Mouse (Mus musculus): ENCODE data around the gene Sh2d6. TPM values are rescaled to one million over a fixed set of nuclear protein-coding genes. Genes with fewer than 3 reads are reported as not detected.
"Not testable (repeated sequence)": the region's sequence is repeated elsewhere in the genome, so short reads cannot be mapped to it uniquely, and the experiment has no call there.

Sh2d6 gene
- polyA plus RNA-seq, 1 experiment: not detected

DNA sequence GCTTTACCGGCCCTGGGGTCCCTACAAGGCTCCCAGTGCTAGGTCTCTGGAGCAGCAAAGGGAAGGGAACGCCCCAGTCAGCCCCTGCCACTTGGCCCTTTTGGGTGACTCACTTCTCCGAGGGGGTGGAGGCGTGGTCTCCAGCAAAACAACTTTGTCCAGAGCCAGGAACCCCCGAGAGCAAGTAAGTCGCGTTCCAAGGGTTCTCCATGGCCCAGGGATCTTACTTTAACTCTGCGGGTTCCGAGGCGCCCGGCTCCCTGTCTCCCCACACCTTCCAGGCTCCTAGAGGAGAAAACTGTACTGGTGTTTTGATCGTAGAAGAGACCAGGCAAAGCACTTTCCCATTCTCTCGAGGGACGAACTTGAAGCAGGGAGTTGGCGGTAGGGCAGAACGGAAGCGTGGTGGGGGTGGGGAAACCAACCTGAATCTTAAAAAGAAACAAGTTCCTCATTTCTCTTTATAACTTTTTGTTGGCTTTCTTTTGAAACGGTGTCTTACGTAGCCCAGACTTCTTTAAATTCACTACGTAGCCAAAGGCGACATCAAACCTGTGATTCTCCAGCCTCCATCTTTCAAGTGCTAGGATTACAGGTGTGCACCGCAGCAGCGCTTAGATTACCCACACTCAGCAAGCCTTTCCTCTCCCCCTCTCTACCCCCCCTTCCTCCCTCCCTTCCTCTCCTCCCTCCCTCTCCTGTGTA, 22.9 kb upstream of the Sh2d6 start, which contains the start of gene Capg:
TSS of gene Capg (plus strand) at position 109 of the 705 bp plus-strand sequence.
- peaks cover 8% of the 10 kb centered on the region for H3K9me3 ChIP-seq (ENCODE audit: control insufficient read depth, low read length)
- H3K4me1 ChIP-seq (ENCODE audit: control insufficient read depth): peaks cover 23% of the 10 kb centered on the region
- peak within 1 kb of the TSS; percentile 48 for H3K4me3 ChIP-seq (replicated peaks)
- no peak for TF ChIP-seq TAL1 (IDR thresholded peaks at IDR 0.05; ENCODE audit: low read length)
- no peak for TF ChIP-seq GATA1 (IDR thresholded peaks at IDR 0.05; ENCODE audit: low read length)
- no peaks in the 10 kb centered on the region for H3K27me3 ChIP-seq (ENCODE audit: control insufficient read depth)
- no peaks in the 10 kb centered on the region for H3K36me3 ChIP-seq (ENCODE audit: control insufficient read depth)

DNA sequence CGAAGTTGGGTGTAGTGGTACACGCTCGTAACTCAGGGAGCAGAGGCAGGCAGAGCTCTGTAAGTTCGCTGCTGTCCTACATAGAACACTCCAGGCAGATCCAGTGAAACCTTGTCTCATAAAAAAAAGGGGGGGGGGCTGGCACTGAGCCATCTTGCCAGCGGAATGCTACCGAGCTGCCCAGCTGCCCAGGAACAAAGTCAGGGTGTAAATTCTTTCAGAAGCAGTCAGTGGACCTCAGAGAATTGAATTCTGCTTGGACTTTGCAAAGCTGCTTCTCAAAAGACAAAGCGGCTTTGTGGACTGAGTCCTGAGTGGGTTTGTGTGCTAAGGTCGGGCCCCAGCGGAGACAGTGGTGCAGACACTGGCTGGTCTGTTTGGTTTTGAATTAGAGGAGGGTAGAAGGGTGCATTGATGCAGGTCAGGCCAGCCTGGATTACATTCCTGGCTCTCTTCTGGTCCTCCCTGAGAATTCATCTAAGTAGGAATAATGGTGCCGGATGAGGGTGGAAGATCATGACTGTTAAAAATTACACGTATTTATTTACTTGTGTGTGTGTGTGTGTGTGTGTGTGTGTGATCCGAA, 21.9 kb upstream of the Sh2d6 start:
- Histone ChIP-seq H3K4me3 (replicated peaks) (no peak overlapping the region), H3K4me1 (ENCODE audit: control insufficient read depth) (peaks cover 21% of the 10 kb centered on the region), H3K27me3 (ENCODE audit: control insufficient read depth) (no peaks in the 10 kb centered on the region), H3K36me3 (ENCODE audit: control insufficient read depth) (no peaks in the 10 kb centered on the region), H3K9me3 (ENCODE audit: control insufficient read depth, low read length) (peaks cover 8% of the 10 kb centered on the region)
- no peak for TF ChIP-seq GATA1 (IDR thresholded peaks at IDR 0.05; ENCODE audit: low read length)
- no peak for TF ChIP-seq TAL1 (IDR thresholded peaks at IDR 0.05; ENCODE audit: low read length)

DNA sequence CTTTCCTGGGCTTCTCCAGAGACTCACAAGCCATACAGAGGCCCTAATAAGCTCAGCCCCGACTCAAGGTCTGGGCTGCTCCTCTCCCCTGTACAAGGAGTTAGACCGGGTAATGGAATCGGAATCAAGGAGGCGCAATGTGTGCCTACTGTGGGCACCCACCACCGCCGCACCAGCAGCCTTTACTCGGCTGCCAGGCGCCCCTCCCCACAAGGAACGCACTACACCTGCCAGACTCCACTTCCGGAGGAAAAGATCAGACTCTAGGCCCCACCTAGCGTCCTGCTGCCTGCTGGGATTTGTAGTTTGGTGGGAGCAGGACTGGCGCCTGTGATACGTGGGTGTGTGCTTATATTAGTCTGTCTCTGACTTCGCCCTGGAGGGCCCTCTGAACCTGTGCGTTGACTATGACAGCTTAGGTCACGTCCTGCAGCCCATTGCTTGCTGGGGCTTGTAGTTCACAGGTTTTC, 17.1 kb upstream of the Sh2d6 start:
- no peak for TF ChIP-seq TAL1 (IDR thresholded peaks at IDR 0.05; ENCODE audit: low read length)
- TF ChIP-seq GATA1 (IDR thresholded peaks at IDR 0.05; ENCODE audit: low read length): no peak
- Histone ChIP-seq H3K9me3 (ENCODE audit: control insufficient read depth, low read length) (peaks cover 4% of the 10 kb centered on the region; the same call in 1 of the 2 replicates), H3K4me3 (replicated peaks) (peak overlapping the region; percentile 71), H3K4me1 (ENCODE audit: control insufficient read depth) (peaks cover 28% of the 10 kb centered on the region), H3K36me3 (ENCODE audit: control insufficient read depth) (no peaks in the 10 kb centered on the region), H3K27me3 (ENCODE audit: control insufficient read depth) (no peaks in the 10 kb centered on the region)

DNA sequence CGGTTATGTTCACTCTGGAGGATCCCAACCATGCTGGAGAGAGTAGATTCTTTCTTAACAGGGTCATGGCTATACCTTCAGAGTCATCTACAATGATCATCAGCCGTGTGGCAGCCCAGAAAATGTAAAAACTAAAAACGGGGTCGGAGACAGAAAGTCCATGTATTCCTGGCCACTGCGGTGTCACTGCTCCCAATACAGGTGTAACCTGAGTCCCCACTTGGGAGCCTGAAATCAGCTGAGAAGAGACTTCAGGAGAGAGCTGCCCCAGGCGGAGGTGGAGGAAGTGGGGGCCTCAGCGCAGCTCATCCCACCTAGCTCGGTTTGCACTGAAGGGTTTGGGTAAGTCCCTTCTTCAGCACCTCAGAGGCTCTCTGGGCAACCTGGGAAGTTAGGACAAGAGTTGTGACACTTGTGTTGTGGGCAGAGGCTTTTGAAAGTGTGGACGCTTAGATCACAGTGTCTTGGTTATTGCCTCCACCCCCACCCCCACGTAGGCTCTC, 16.5 kb upstream of the Sh2d6 start:
- H3K36me3 ChIP-seq (ENCODE audit: control insufficient read depth): no peaks in the 10 kb centered on the region
- no peaks in the 10 kb centered on the region for H3K27me3 ChIP-seq (ENCODE audit: control insufficient read depth)
- peak overlapping the region; percentile 71 for H3K4me3 ChIP-seq (replicated peaks)
- peaks cover 4% of the 10 kb centered on the region; the same call in 1 of the 2 replicates for H3K9me3 ChIP-seq (ENCODE audit: control insufficient read depth, low read length)
- TF ChIP-seq GATA1 (IDR thresholded peaks at IDR 0.05; ENCODE audit: low read length): no peak
- no peak for TF ChIP-seq TAL1 (IDR thresholded peaks at IDR 0.05; ENCODE audit: low read length)
- H3K4me1 ChIP-seq (ENCODE audit: control insufficient read depth): peaks cover 28% of the 10 kb centered on the region

DNA sequence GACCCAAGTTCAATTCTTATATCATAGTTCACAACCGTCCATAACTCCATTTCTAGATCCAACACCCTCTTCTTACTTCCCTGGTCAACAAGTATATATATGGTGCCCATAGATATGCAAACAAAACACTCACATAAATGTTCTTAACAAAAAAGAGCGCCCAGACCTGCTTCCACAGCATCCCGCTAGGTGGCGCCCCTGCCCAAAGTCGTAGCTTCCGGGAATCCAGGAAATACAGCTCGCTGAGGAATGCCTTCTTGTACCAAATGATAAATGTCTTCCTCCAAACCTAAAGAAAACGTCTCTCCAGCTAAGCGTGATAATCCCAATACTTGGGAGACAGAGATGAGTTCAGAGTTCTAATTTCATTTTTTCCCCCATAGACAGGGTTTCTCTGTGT, 13.7 kb upstream of the Sh2d6 start:
- Histone ChIP-seq H3K4me3 (replicated peaks) (peak overlapping the region; percentile 29), H3K36me3 (ENCODE audit: control insufficient read depth) (no peaks in the 10 kb centered on the region), H3K27me3 (ENCODE audit: control insufficient read depth) (no peaks in the 10 kb centered on the region), H3K4me1 (ENCODE audit: control insufficient read depth) (peaks cover 28% of the 10 kb centered on the region), H3K9me3 (ENCODE audit: control insufficient read depth, low read length) (no peaks in the 10 kb centered on the region)
- TF ChIP-seq GATA1 (IDR thresholded peaks at IDR 0.05; ENCODE audit: low read length) (no peak), TAL1 (IDR thresholded peaks at IDR 0.05; ENCODE audit: low read length) (no peak)

DNA sequence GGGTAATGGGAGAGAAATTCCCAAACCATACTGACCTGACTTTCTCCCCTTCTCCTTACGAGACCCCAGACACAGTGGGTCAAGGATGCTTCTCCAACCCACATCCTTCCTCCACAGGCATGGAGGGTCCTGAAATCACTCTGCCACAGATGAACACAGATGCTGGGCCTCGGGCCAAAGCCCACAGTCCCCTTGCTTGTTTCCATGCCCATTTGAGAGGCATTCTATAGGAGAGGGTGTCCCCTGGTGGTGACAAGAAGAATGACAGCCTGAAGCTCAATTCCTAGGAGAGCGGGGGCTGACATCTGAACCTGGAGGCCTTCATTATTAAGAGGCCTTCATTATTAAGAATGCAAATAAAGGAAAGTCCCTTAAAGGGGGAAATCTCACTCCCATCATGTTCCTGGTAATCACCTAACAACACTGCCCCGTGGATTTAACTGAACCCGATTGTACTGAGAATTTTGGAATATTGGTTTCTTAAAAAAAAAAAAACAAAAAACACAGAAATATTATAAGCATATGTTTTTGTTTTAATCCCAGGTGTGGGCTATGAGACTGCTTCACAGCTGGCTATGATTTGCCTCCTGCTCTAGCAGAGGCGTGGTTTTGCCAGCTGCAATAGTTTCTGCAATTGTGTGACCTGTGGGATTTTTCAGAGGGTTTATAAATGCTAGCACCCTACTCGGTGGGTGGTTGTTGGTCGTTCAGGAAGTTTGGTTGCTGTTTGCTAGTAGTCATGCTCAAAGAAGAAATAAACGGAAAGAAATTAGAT, 12.7 kb upstream of the Sh2d6 start:
- peaks cover 3% of the 10 kb centered on the region; the same call in 1 of the 2 replicates for H3K9me3 ChIP-seq (ENCODE audit: control insufficient read depth, low read length)
- TF ChIP-seq TAL1 (IDR thresholded peaks at IDR 0.05; ENCODE audit: low read length) (no peak), GATA1 (IDR thresholded peaks at IDR 0.05; ENCODE audit: low read length) (no peak)
- H3K4me1 ChIP-seq (ENCODE audit: control insufficient read depth): peaks cover 27% of the 10 kb centered on the region
- H3K27me3 ChIP-seq (ENCODE audit: control insufficient read depth): no peaks in the 10 kb centered on the region
- H3K36me3 ChIP-seq (ENCODE audit: control insufficient read depth): no peaks in the 10 kb centered on the region
- H3K4me3 ChIP-seq (replicated peaks): no peak overlapping the region

DNA sequence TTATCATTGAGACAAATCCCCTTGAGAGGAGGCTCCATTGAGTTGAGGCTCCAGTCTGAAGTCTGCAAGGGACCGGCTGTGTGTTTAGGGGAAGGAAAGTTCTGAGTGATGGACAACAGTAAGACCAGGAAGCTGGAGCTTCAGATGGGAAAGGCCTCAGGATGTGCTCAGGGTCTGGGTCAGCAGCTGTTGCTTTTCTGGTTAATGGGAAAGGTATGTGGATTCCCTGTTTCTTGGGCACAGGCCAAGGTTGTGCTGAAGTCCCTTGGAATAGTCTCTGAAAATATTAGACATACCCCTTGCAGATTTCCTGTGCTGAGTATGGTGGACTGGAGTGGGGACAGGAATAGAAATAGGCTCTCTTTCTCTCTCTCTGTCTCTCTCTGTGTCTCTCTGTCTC, 12.0 kb upstream of the Sh2d6 start:
- not testable (repeated sequence) for H3K36me3 ChIP-seq (ENCODE audit: control insufficient read depth); H3K4me3 ChIP-seq (replicated peaks); H3K9me3 ChIP-seq (ENCODE audit: control insufficient read depth, low read length); H3K27me3 ChIP-seq (ENCODE audit: control insufficient read depth)
- peaks cover 21% of the 10 kb centered on the region for H3K4me1 ChIP-seq (ENCODE audit: control insufficient read depth)

DNA sequence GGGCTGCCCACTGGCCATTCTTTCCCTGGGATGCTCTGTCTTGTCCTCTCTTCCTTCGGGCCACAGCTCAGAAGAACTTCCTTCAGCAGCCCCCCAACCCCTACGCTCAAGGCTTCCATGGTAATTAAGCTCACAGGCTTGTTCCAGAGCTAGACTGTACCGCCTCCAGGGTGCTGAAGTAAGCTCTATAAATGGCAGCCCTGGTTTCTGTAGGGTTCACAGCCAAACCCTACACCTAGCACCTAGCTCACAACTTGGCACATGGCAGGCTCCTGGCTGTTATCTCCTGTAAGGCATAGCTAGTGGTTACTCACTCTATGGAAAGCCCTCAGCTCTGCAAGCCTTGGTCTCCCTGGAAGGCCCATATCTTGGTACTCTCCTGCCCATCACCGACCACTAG, 11.1 kb upstream of the Sh2d6 start:
- H3K4me1 ChIP-seq (ENCODE audit: control insufficient read depth): peaks cover 11% of the 10 kb centered on the region
- no peaks in the 10 kb centered on the region for H3K27me3 ChIP-seq (ENCODE audit: control insufficient read depth)

More for the DNA sequence above, 11.1 kb upstream of the Sh2d6 start:
- Histone ChIP-seq H3K36me3 (ENCODE audit: control insufficient read depth) (no peaks in the 10 kb centered on the region), H3K4me3 (replicated peaks) (no peak overlapping the region), H3K9me3 (ENCODE audit: control insufficient read depth, low read length) (peaks cover 3% of the 10 kb centered on the region; the same call in 1 of the 2 replicates)
- TF ChIP-seq GATA1 (IDR thresholded peaks at IDR 0.05; ENCODE audit: low read length): no peak
- TF ChIP-seq TAL1 (IDR thresholded peaks at IDR 0.05; ENCODE audit: low read length): no peak

Measured in erythroblast, embryonic 14.5 days (primary cell).